Mouse (Mus musculus) heart, adult 8-10 months (tissue): ENCODE measurements around the gene Tardbp. TPM values are rescaled to one million over a fixed set of nuclear protein-coding genes. Genes with fewer than 3 reads are reported as not detected.

ENCODE experiments used
- total RNA-seq, 4 experiments: library from RNA; stranded (reverse); gene quantifications; 2 replicates each; pipeline ENCODE4 v1.2.4; 2022

Gene Tardbp
- total RNA-seq, 4 experiments from 2014 or later, result 108 to 133 (median 124) TPM

Other genes with a start within 250 kb of the Tardbp start
- 10 to 100 TPM; 14.7 to 19.5 (median 16.1) TPM for gene Ubiad1, start 182.2 kb downstream of the Tardbp start, total RNA-seq
- 10 to 100 TPM; 43.9 to 59.9 (median 52.8) TPM for gene Mtor, start 178.4 kb downstream of the Tardbp start, total RNA-seq
- gene Angptl7, start 126.6 kb downstream of the Tardbp start, total RNA-seq, result 1 to 10 TPM in 2 of 4 experiments, under 1 TPM in 2; 0.72 to 1.8 (median 1.3) TPM
- 10 to 100 TPM; 31.6 to 40.9 (median 35.7) TPM for gene Exosc10, start 68.6 kb downstream of the Tardbp start, total RNA-seq
- 10 to 100 TPM; 16.1 to 19.6 (median 17.7) TPM for gene Srm, start 35.5 kb downstream of the Tardbp start, total RNA-seq
- 1 to 10 TPM in 1 of 4 experiments, under 1 TPM in 3; 0.29 to 1.2 (median 0.33) TPM for gene Masp2, start 24.5 kb downstream of the Tardbp start, total RNA-seq
- gene Gm572, start 16.3 kb upstream of the Tardbp start, total RNA-seq, result 1 to 10 TPM; 5.2 to 8.4 (median 6.7) TPM
- 10 to 100 TPM; 40.6 to 49.5 (median 47.3) TPM for gene Casz1, start 177.4 kb upstream of the Tardbp start, total RNA-seq